Mouse (Mus musculus): Measurements from ENCODE around the gene Sox13. TPM values are rescaled to one million over a fixed set of nuclear protein-coding genes. Genes with fewer than 3 reads are reported as not detected.

Sox13 gene
- polyA plus RNA-seq, 1 experiment from 2014 or later: 5.2 TPM

DNA sequence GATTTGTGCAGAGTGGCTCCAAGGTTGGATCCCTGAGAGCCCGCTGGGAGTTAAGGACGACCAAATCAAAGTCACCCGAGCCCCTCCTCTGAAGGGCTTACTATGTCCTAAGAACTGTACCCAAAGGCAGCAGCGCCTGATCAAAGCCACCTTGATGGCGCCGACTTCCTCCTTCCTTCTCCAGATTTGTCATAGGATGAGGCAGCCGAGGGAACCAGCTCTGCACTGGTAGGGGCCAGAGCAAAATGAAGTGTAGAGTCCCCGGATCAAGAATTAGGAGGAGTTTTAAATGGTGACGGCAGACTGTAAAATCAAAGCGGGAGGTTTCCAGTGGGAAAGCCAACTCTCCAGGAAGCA, 10.6 kb upstream of the Sox13 start:
- peak overlapping the region; percentile 55 for H3K4me2 ChIP-seq (ENCODE audit: low read depth, low read length)
- peak overlapping the region; percentile 39 for H3K4me3 ChIP-seq (replicated peaks; ENCODE audit: low read length)
- peaks cover 9% of the 10 kb centered on the region; the same call in 1 of the 2 replicates for H3K4me1 ChIP-seq (ENCODE audit: control insufficient read depth, insufficient read depth, low read length)
- H3K9ac ChIP-seq (ENCODE audit: low read length): peak overlapping the region; percentile 36
- no peak overlapping the region for H3K27ac ChIP-seq (ENCODE audit: low read length)
- H3K9me3 ChIP-seq (replicated peaks; ENCODE audit: control insufficient read depth, low read length): peaks cover 7% of the 10 kb centered on the region
- ATAC-seq (ENCODE audit: insufficient read depth, low FRiP score): no peak
- H3K36me3 ChIP-seq (ENCODE audit: control insufficient read depth, insufficient read depth, low read length): no peaks in the 10 kb centered on the region
- H3K27me3 ChIP-seq (ENCODE audit: control insufficient read depth, insufficient read depth, low read length): no peaks in the 10 kb centered on the region
- WGBS: 20% methylated on average over 10 of the region's 10 CpGs

DNA sequence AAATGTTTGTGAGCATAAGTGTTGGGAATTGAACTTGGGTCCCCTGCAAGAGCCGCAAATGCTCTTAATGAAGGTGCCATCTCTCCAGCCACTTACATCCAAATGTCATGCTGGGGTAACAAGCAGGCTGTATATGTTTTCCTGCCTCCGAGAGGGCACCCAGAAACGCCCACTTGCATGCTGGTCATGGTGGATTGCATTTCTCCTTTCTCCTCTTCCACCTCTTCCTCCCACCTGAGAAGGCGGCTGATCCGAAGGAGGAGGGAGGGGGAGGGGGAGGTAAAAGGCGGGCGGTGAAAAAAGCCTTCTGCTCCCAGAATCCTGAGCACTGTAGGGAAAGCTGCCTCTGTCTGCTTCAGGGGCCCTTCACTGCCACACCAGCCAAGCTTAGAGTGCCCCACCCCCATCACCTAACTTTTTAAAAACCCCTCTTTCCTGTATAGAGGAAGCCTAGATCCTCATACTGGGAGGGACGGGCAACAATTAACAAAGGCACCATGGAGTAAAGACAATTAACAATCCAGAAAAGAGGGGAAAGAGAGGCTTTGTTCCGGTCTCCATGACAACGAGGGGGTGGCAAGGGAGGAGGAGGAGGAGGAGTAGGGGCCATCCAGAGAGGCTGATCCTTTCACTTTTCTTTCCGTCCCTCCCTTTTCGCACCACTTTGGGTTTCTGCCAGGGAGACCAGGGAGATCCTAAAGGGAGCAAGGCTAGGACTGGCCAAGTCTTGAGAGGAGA, 10.0 kb upstream of the Sox13 start:
- 16% methylated on average over 11 of the region's 12 CpGs for WGBS
- peak; percentile 43; the same call in 1 of the 2 replicates for ATAC-seq (ENCODE audit: insufficient read depth, low FRiP score)
- H3K4me3 ChIP-seq (replicated peaks; ENCODE audit: low read length): peak overlapping the region; percentile 39
- H3K9ac ChIP-seq (ENCODE audit: low read length): peak overlapping the region; percentile 36
- H3K9me3 ChIP-seq (replicated peaks; ENCODE audit: control insufficient read depth, low read length): peaks cover 12% of the 10 kb centered on the region
- H3K27ac ChIP-seq (ENCODE audit: low read length): no peak overlapping the region
- H3K4me2 ChIP-seq (ENCODE audit: low read depth, low read length): peak overlapping the region; percentile 55
- H3K27me3 ChIP-seq (ENCODE audit: control insufficient read depth, insufficient read depth, low read length): no peaks in the 10 kb centered on the region
- H3K36me3 ChIP-seq (ENCODE audit: control insufficient read depth, insufficient read depth, low read length): no peaks in the 10 kb centered on the region
- H3K4me1 ChIP-seq (ENCODE audit: control insufficient read depth, insufficient read depth, low read length): peaks cover 9% of the 10 kb centered on the region; the same call in 1 of the 2 replicates

DNA sequence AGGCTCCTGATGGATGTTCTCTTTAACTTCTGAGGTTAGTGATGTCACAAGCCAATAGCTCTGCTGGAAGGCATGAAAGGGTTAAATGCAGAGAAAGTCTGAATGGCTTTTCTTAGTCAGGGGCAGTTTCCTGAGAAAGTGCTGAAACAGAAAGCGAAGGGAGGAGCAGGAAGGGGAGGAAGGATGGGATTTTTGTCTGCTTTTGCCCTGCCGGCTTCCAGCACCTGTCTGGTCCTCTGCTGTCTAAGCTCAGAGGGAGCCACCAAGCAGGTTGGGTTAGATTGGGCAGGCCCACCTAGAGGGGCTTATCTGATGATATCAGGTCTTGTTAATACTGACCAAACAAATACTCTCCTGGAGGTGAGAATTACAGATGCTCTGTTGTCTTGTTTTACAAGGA, 8.4 kb upstream of the Sox13 start:
- no peak for ATAC-seq (ENCODE audit: insufficient read depth, low FRiP score)
- WGBS: 29% methylated on average over 2 of the region's 2 CpGs

DNA sequence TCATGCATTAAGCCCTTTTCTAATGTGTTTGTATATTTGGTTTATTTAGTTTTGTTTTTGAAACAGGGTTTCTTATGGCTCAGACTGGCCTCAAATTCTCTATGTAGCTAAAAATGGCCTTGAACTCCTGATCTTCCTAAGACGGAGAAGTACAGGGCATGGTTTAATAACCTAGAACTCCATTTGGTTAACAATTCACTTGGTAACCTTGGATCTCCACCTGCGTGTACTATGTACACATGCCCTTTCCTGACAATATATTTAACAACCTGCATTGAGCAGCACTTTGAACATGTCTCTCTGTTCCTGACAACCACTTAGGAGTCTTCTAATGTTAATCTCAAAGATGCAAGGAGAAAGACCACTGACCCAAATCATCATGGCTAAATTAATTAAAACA, 7.0 kb upstream of the Sox13 start:
- Histone ChIP-seq H3K4me2 (ENCODE audit: low read depth, low read length) (no peak overlapping the region), H3K9me3 (replicated peaks; ENCODE audit: control insufficient read depth, low read length) (peaks cover 12% of the 10 kb centered on the region), H3K4me1 (ENCODE audit: control insufficient read depth, insufficient read depth, low read length) (peaks cover 9% of the 10 kb centered on the region; the same call in 1 of the 2 replicates), H3K9ac (ENCODE audit: low read length) (no peak overlapping the region), H3K27ac (ENCODE audit: low read length) (no peak overlapping the region), H3K4me3 (replicated peaks; ENCODE audit: low read length) (no peak overlapping the region), H3K27me3 (ENCODE audit: control insufficient read depth, insufficient read depth, low read length) (no peaks in the 10 kb centered on the region), H3K36me3 (ENCODE audit: control insufficient read depth, insufficient read depth, low read length) (no peaks in the 10 kb centered on the region)
- WGBS: 64% methylated on average over 2 of the region's 2 CpGs
- no peak for ATAC-seq (ENCODE audit: insufficient read depth, low FRiP score)

More for the DNA sequence above, 8.4 kb upstream of the Sox13 start:
- Histone ChIP-seq H3K9ac (ENCODE audit: low read length) (no peak overlapping the region), H3K27ac (ENCODE audit: low read length) (no peak overlapping the region), H3K36me3 (ENCODE audit: control insufficient read depth, insufficient read depth, low read length) (no peaks in the 10 kb centered on the region), H3K9me3 (replicated peaks; ENCODE audit: control insufficient read depth, low read length) (peaks cover 12% of the 10 kb centered on the region), H3K4me2 (ENCODE audit: low read depth, low read length) (no peak overlapping the region), H3K4me1 (ENCODE audit: control insufficient read depth, insufficient read depth, low read length) (peaks cover 9% of the 10 kb centered on the region; the same call in 1 of the 2 replicates), H3K27me3 (ENCODE audit: control insufficient read depth, insufficient read depth, low read length) (no peaks in the 10 kb centered on the region), H3K4me3 (replicated peaks; ENCODE audit: low read length) (no peak overlapping the region)

DNA sequence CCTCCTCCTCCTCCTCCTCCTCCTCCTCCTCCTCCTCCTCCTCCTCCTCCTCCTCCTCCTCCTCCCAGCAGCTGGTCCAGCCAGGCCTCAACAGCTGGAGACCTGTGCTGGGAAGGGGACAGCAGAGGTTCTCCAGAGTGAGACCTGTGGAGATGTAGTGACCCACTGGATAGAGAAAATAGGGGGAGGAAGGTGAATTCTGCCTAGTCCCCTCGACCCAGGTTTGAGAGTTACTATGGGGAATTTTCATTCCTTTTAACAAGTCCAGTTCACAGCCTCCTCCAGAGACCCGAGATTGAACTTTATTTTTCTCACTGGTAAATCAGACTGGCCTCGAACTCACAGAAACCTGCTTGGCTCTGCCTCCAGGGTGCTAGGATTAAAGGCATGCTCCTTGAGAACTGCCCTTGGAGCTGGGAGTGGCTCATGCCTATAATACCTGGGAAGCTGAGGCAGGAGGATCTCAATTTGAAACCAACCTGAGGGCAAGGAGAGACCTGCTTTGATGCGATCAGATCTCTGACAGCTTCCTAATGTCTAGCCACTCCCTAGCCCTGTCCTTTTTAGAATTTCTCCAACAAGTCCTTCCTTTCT, 467 bp upstream of the Sox13 start:
- peaks cover 4% of the 10 kb centered on the region for H3K9me3 ChIP-seq (replicated peaks; ENCODE audit: control insufficient read depth, low read length)
- peaks cover 20% of the 10 kb centered on the region for H3K4me1 ChIP-seq (ENCODE audit: control insufficient read depth, insufficient read depth, low read length)
- no peak overlapping the region for H3K27ac ChIP-seq (ENCODE audit: low read length)
- no peak overlapping the region for H3K4me3 ChIP-seq (replicated peaks; ENCODE audit: low read length)
- no peak overlapping the region for H3K9ac ChIP-seq (ENCODE audit: low read length)
- no peaks in the 10 kb centered on the region for H3K36me3 ChIP-seq (ENCODE audit: control insufficient read depth, insufficient read depth, low read length)
- peak overlapping the region; percentile 85; the same call in 1 of the 2 replicates for H3K4me2 ChIP-seq (ENCODE audit: low read depth, low read length)
- WGBS: 52% methylated on average over 4 of the region's 4 CpGs
- H3K27me3 ChIP-seq (ENCODE audit: control insufficient read depth, insufficient read depth, low read length): no peaks in the 10 kb centered on the region
- peak; percentile 15; the same call in 1 of the 2 replicates for ATAC-seq (ENCODE audit: insufficient read depth, low FRiP score)

DNA sequence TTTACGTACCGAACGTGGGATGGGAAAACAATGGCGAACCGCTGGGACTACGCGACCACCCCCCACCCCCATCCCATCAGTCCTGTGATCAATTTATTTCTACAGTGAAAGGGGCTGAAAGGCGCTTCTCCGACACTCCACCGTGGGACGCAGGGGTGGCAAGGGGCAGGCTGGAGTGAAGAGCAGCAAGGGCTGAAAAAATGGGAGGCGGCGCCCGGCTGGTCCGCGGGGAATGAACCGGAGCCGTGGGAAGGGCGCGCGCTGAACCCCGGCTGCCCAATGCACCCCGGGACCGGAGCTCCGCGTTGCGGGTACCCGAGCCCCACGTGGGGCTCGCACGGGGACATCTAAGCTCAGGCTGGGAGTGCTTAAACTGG, 1.0 kb downstream of the Sox13 start:
- Histone ChIP-seq H3K9ac (ENCODE audit: low read length) (peak overlapping the region; percentile 86), H3K27ac (ENCODE audit: low read length) (peak overlapping the region; percentile 93; the same call in 1 of the 2 replicates), H3K4me1 (ENCODE audit: control insufficient read depth, insufficient read depth, low read length) (peaks cover 32% of the 10 kb centered on the region), H3K9me3 (replicated peaks; ENCODE audit: control insufficient read depth, low read length) (no peaks in the 10 kb centered on the region), H3K36me3 (ENCODE audit: control insufficient read depth, insufficient read depth, low read length) (no peaks in the 10 kb centered on the region), H3K4me3 (replicated peaks; ENCODE audit: low read length) (peak overlapping the region; percentile 52), H3K4me2 (ENCODE audit: low read depth, low read length) (peak overlapping the region; percentile 85), H3K27me3 (ENCODE audit: control insufficient read depth, insufficient read depth, low read length) (no peaks in the 10 kb centered on the region)
- 0 out of 2 replicates have a peak, but pooled peaks have one; percentile 2 for ATAC-seq (ENCODE audit: insufficient read depth, low FRiP score)
- WGBS: under 1% methylated on average over 31 of the region's 31 CpGs

DNA sequence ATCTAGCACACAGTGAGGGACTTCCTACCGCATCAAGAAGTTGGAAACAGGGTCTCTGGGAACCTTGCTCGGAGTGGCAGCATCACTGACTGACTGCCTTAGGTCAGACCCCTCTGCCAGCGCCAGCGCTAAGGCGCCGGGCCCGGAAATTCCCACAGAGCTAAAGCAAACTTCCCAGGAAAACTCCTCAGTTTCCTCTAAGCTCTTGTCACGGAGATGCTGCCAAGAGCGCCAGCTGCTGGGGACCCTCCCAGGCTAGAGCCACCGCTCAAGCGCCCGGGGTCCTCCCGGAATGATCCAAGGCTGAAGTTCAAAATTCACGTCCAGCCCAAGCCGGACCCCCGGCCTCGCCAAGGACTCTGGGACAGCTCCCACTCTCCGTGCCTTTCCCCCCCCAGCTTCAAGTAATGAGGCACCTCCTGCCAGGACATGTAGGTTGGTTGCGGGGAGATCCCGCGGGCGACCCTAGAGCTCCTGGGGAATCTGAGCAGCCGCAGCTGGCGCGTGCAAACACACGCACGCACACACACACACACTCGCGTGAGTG, 1.5 kb downstream of the Sox13 start:
- Histone ChIP-seq H3K36me3 (ENCODE audit: control insufficient read depth, insufficient read depth, low read length) (no peaks in the 10 kb centered on the region), H3K4me1 (ENCODE audit: control insufficient read depth, insufficient read depth, low read length) (peaks cover 37% of the 10 kb centered on the region), H3K4me3 (replicated peaks; ENCODE audit: low read length) (peak overlapping the region; percentile 52), H3K27me3 (ENCODE audit: control insufficient read depth, insufficient read depth, low read length) (no peaks in the 10 kb centered on the region), H3K9ac (ENCODE audit: low read length) (peak overlapping the region; percentile 86), H3K4me2 (ENCODE audit: low read depth, low read length) (peak overlapping the region; percentile 85), H3K9me3 (replicated peaks; ENCODE audit: control insufficient read depth, low read length) (no peaks in the 10 kb centered on the region), H3K27ac (ENCODE audit: low read length) (peak overlapping the region; percentile 93)
- no peak for ATAC-seq (ENCODE audit: insufficient read depth, low FRiP score)
- WGBS: 1% methylated on average over 29 of the region's 29 CpGs

DNA sequence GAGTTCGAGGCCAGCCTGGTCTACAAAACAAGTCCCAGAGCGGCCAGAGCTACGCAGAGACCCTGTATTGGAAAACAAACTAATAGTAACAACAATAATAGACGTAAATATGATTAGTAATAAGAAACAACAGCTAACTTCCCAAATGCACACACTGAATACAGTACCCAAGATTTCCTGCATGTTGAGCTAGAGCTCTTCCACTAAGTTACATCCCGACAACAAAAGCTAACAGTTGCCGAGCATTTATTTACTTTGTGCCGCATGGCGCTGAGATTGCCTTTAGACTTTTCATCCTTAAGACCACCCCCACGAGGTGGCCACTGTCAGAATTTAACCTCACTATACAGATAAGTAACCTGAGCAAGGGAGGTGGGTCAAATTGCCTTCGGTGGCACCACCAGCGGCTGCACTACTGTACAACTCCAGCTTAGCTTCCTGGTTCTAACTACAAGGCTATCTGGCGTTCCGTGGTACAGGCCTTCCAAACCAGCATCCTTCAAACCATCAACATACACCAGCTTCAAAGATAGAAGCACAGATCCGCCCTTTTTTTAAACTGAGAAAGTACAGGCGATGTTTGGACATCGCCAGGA, 2.1 kb downstream of the Sox13 start:
- Histone ChIP-seq H3K27me3 (ENCODE audit: control insufficient read depth, insufficient read depth, low read length) (no peaks in the 10 kb centered on the region), H3K36me3 (ENCODE audit: control insufficient read depth, insufficient read depth, low read length) (no peaks in the 10 kb centered on the region), H3K27ac (ENCODE audit: low read length) (peak overlapping the region; percentile 93), H3K9ac (ENCODE audit: low read length) (peak overlapping the region; percentile 86), H3K9me3 (replicated peaks; ENCODE audit: control insufficient read depth, low read length) (no peaks in the 10 kb centered on the region), H3K4me3 (replicated peaks; ENCODE audit: low read length) (peak overlapping the region; percentile 52), H3K4me2 (ENCODE audit: low read depth, low read length) (peak overlapping the region; percentile 85), H3K4me1 (ENCODE audit: control insufficient read depth, insufficient read depth, low read length) (peaks cover 42% of the 10 kb centered on the region)
- no peak for ATAC-seq (ENCODE audit: insufficient read depth, low FRiP score)
- WGBS: 39% methylated on average over 16 of the region's 16 CpGs

DNA sequence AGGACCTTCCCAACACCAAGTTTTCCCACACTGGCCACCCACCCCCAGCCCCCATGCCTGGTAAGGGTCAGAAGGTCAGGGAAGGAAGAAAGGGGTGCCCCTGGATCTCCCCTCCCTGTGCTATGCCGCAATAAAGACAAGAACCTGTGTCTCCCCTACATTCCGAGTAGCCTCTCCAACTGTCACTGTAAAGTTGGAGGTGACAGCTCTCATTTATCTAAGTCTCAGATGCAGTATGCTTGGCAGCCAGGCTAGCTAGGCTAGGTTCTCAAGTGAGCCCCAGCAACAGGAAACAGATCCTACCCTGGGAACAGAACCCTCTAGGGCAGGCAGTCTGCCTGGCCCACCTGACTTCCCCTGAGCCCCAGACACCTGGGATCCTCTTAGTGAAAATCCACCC, 3.1 kb downstream of the Sox13 start:
- H3K4me1 ChIP-seq (ENCODE audit: control insufficient read depth, insufficient read depth, low read length): peaks cover 42% of the 10 kb centered on the region
- H3K9ac ChIP-seq (ENCODE audit: low read length): peak overlapping the region; percentile 33

More for the DNA sequence above, 3.1 kb downstream of the Sox13 start:
- Histone ChIP-seq H3K4me2 (ENCODE audit: low read depth, low read length) (peak overlapping the region; percentile 85; the same call in 1 of the 2 replicates), H3K9me3 (replicated peaks; ENCODE audit: control insufficient read depth, low read length) (no peaks in the 10 kb centered on the region), H3K27me3 (ENCODE audit: control insufficient read depth, insufficient read depth, low read length) (no peaks in the 10 kb centered on the region), H3K27ac (ENCODE audit: low read length) (no peak overlapping the region), H3K36me3 (ENCODE audit: control insufficient read depth, insufficient read depth, low read length) (no peaks in the 10 kb centered on the region), H3K4me3 (replicated peaks; ENCODE audit: low read length) (no peak overlapping the region)
- ATAC-seq (ENCODE audit: insufficient read depth, low FRiP score): no peak
- 58% methylated on average over 2 of the region's 2 CpGs for WGBS

Data from stomach, embryonic 16.5 days (tissue).